In genomic region chr7:29523700-29524099, GRCm38 (mm10) we compare ENCODE assay signal across 9 mouse cellular contexts. TPM values are rescaled to one million over a fixed set of nuclear protein-coding genes. Genes with fewer than 3 reads are reported as not detected.
DNase-seq lines count a peak whose midpoint lies in the region; ATAC-seq and TF ChIP-seq lines count a peak whose summit lies in the region.
"Had no signal": no experiment of that assay in that cellular context is flagged by ENCODE, and none has a peak within 500 bp of the region (broad histone marks: within the 10 kb centered on the region; RNA-seq: fewer than 3 reads in every experiment).

No protein-coding gene starts in this region.

- no peak overlapping the region for H3K4me2 ChIP-seq in heart, embryonic 11.5 days
- H3K4me2 ChIP-seq in embryonic facial prominence, embryonic 14.5 days (ENCODE audit: low read depth, low read length), result no peak overlapping the region
- H3K4me2 ChIP-seq in midbrain, postnatal 0 days (ENCODE audit: low read depth, low read length, poor library complexity, severe bottlenecking), result no peak overlapping the region
- no peak overlapping the region for H3K4me2 ChIP-seq in stomach, postnatal 0 days (replicated peaks; ENCODE audit: low read depth)

- H3K4me1 ChIP-seq in heart, embryonic 11.5 days (ENCODE audit: control insufficient read depth, insufficient read depth, low read length), result no peaks in the 10 kb centered on the region
- no peaks in the 10 kb centered on the region for H3K4me1 ChIP-seq in embryonic facial prominence, embryonic 14.5 days (ENCODE audit: control insufficient read depth, insufficient read depth, low read length)
- H3K4me1 ChIP-seq in midbrain, postnatal 0 days (ENCODE audit: insufficient read depth, low read length), result no peaks in the 10 kb centered on the region
- H3K4me1 ChIP-seq in stomach, postnatal 0 days (replicated peaks; ENCODE audit: control insufficient read depth, insufficient read depth), result no peaks in the 10 kb centered on the region

- no peak overlapping the region for H3K9ac ChIP-seq in heart, embryonic 11.5 days (ENCODE audit: low read depth, low read length)
- no peak overlapping the region for H3K9ac ChIP-seq in embryonic facial prominence, embryonic 14.5 days (ENCODE audit: low read depth, low read length)
- no peak overlapping the region for H3K9ac ChIP-seq in midbrain, postnatal 0 days (replicated peaks; ENCODE audit: low read length, poor library complexity, severe bottlenecking)
- no peak overlapping the region for H3K9ac ChIP-seq in stomach, postnatal 0 days (ENCODE audit: low read length)

- H3K27me3 ChIP-seq in heart, embryonic 11.5 days (ENCODE audit: control insufficient read depth, insufficient read depth, low read length), result peaks cover 18% of the 10 kb centered on the region
- H3K27me3 ChIP-seq in embryonic facial prominence, embryonic 14.5 days (replicated peaks; ENCODE audit: control insufficient read depth, insufficient read depth, low read length), result no peaks in the 10 kb centered on the region
- no peaks in the 10 kb centered on the region for H3K27me3 ChIP-seq in midbrain, postnatal 0 days (ENCODE audit: insufficient read depth, low read length)
- no peaks in the 10 kb centered on the region for H3K27me3 ChIP-seq in stomach, postnatal 0 days (ENCODE audit: control insufficient read depth, insufficient read depth, low read length)

- intact Hi-C loops in heart, postnatal 14 days (cut with DNase I), result loop anchor here (5.0 to 10.0 kb wide), 3 partner anchors 216 to 479 kb away; no protein-coding TSS in a partner anchor
- intact Hi-C loops in left cerebral cortex, adult 2 months (cut with DNase I), result loop anchor here (2.0 to 5.0 kb wide), 3 partner anchors 74 to 236 kb away; partner anchors contain the start of genes Dpf1 and Ppp1r14a

- TF ChIP-seq CTCF in left cerebral cortex, adult 2 months (IDR thresholded peaks at IDR 0.05), result peak; percentile 68
- TF ChIP-seq CTCF in midbrain, postnatal 0 days (IDR thresholded peaks at IDR 0.05), result peak; percentile 95
- TF ChIP-seq CTCF in stomach, postnatal 0 days (IDR thresholded peaks at IDR 0.05; ENCODE audit: low read depth), result peak; percentile 90

- H3K36me3 ChIP-seq in heart, embryonic 11.5 days (ENCODE audit: control insufficient read depth, insufficient read depth, low read length), result no peaks in the 10 kb centered on the region
- no peaks in the 10 kb centered on the region for H3K36me3 ChIP-seq in embryonic facial prominence, embryonic 14.5 days (ENCODE audit: control insufficient read depth, insufficient read depth, low read length)
- no peaks in the 10 kb centered on the region for H3K36me3 ChIP-seq in midbrain, postnatal 0 days (ENCODE audit: insufficient read depth, low read length)
- no peaks in the 10 kb centered on the region for H3K36me3 ChIP-seq in stomach, postnatal 0 days (ENCODE audit: control insufficient read depth, insufficient read depth, low read length)

- H3K4me3 ChIP-seq in heart, embryonic 11.5 days (ENCODE audit: low read depth, low read length), result no peak overlapping the region
- H3K4me3 ChIP-seq in embryonic facial prominence, embryonic 14.5 days (ENCODE audit: low read depth, low read length), result no peak overlapping the region
- H3K4me3 ChIP-seq in left cerebral cortex, adult 2 months, result no peak overlapping the region
- H3K4me3 ChIP-seq in midbrain, postnatal 0 days (ENCODE audit: low read depth, low read length), result no peak overlapping the region
- no peak overlapping the region for H3K4me3 ChIP-seq in stomach, postnatal 0 days (ENCODE audit: low read depth, low read length)

- H3K27ac ChIP-seq in heart, embryonic 11.5 days (ENCODE audit: low read depth, low read length), result no peak overlapping the region
- no peak overlapping the region for H3K27ac ChIP-seq in embryonic facial prominence, embryonic 14.5 days (replicated peaks; ENCODE audit: low read depth, low read length)
- no peak overlapping the region for H3K27ac ChIP-seq in left cerebral cortex, adult 2 months
- H3K27ac ChIP-seq in midbrain, postnatal 0 days (ENCODE audit: low read depth, low read length), result no peak overlapping the region
- no peak overlapping the region for H3K27ac ChIP-seq in stomach, postnatal 0 days (replicated peaks)
- H3K27ac ChIP-seq: macrophage had no signal

- ATAC-seq in heart, embryonic 11.5 days (replicated peaks; ENCODE audit: insufficient number of reproducible peaks, low FRiP score, low TSS enrichment), result no peak
- ATAC-seq in embryonic facial prominence, embryonic 14.5 days (ENCODE audit: low read depth), result peak; percentile 35; the same call in 1 of the 2 replicates
- no peak for ATAC-seq in midbrain, postnatal 0 days (ENCODE audit: low FRiP score)
- no peak for ATAC-seq in stomach, postnatal 0 days (ENCODE audit: low FRiP score, low TSS enrichment)

- H3K9me3 ChIP-seq in heart, embryonic 11.5 days (replicated peaks; ENCODE audit: control insufficient read depth, low read length), result no peaks in the 10 kb centered on the region
- H3K9me3 ChIP-seq in embryonic facial prominence, embryonic 14.5 days (ENCODE audit: control insufficient read depth, low read length), result no peaks in the 10 kb centered on the region
- no peaks in the 10 kb centered on the region for H3K9me3 ChIP-seq in midbrain, postnatal 0 days (ENCODE audit: low read length)
- no peaks in the 10 kb centered on the region for H3K9me3 ChIP-seq in stomach, postnatal 0 days (ENCODE audit: control insufficient read depth, low read length)

- TF ChIP-seq EP300 in stomach, postnatal 0 days (optimal IDR thresholded peaks at IDR 0.05), result no peak

- WGBS in heart, embryonic 11.5 days (ENCODE audit: insufficient replicate concordance), result 2% methylated on average over 5 of the region's 5 CpGs
- 1% methylated on average over 5 of the region's 5 CpGs for WGBS in embryonic facial prominence, embryonic 14.5 days
- WGBS in midbrain, postnatal 0 days, result under 1% methylated on average over 5 of the region's 5 CpGs
- 0% methylated on average over 5 of the region's 5 CpGs for WGBS in stomach, postnatal 0 days

- DNase-seq in heart, adult 18-20 months, result peak; percentile 79 to 88
- peak; percentile 33 to 52 for DNase-seq in adrenal gland, postnatal 4 days (ENCODE audit: low spot score in 2 of 2)
- peak; percentile 82 for DNase-seq in embryonic facial prominence, embryonic 14.5 days (ENCODE audit: low spot score)
- peak; percentile 83 to 88 for DNase-seq in heart, postnatal 14 days
- DNase-seq in left cerebral cortex, adult 2 months (ENCODE audit: extremely low spot score in 1 of 2, low spot score in 2 of 2), result peak; percentile 74 to 79
- DNase-seq in midbrain, postnatal 0 days (ENCODE audit: low spot score), result peak; percentile 86
- peak; percentile 82 for DNase-seq in stomach, postnatal 0 days (ENCODE audit: low spot score)

RNA-seq across cellular contexts. Expression of gene Sipa1l3, which starts 5.3 kb away (rescaled TPM):
- total RNA-seq in heart, adult 18-20 months (2021), result 10 to 100 TPM in 1 of 2 experiments, 1 to 10 TPM in 1; 9.6 to 11.1 TPM
- 4.8 and 5.2 TPM in 2 replicates for polyA plus RNA-seq in heart, embryonic 11.5 days (2014; fragmentation: Nextera tagmentation; extraction: Ambion mirVana)
- total RNA-seq in adrenal gland, postnatal 4 days (2021), result 10 to 100 TPM; 67.4 to 86.4 TPM
- 12.5 and 15.6 TPM in 2 replicates for polyA plus RNA-seq in embryonic facial prominence, embryonic 14.5 days (2014; fragmentation: Nextera tagmentation; extraction: Ambion mirVana)
- 10 to 100 TPM; 15.7 to 15.9 TPM for total RNA-seq in heart, postnatal 14 days (2021)
- total RNA-seq in left cerebral cortex, adult 2 months (2021), result 10 to 100 TPM; 51.3 to 61.8 TPM
- total RNA-seq in midbrain, postnatal 0 days (2014; rRNA removed), result 72.8 and 80.7 TPM in 2 replicates
- polyA plus RNA-seq in midbrain, postnatal 0 days (2015; fragmentation: Nextera tagmentation; extraction: Ambion mirVana), result 12.9 and 13.9 TPM in 2 replicates
- 9.7 TPM in 2 replicates for polyA plus RNA-seq in stomach, postnatal 0 days (2015; fragmentation: Nextera tagmentation; extraction: Ambion mirVana)
